Mouse (Mus musculus) c-Kit-positive CD71-positive TER-119-negative erythroid progenitor cells, embryonic 14.5 days (primary cell): ENCODE measurements around the gene H13.
"Not testable (repeated sequence)": the region's sequence is repeated elsewhere in the genome, so short reads cannot be mapped to it uniquely, and the experiment has no call there.

Experiments used
- DNase-seq: peaks from one replicate; pipeline ENCODE4 v3.0.0-alpha.2; 2013; ENCODE audit warnings: low read depth

The H13 gene

DNA sequence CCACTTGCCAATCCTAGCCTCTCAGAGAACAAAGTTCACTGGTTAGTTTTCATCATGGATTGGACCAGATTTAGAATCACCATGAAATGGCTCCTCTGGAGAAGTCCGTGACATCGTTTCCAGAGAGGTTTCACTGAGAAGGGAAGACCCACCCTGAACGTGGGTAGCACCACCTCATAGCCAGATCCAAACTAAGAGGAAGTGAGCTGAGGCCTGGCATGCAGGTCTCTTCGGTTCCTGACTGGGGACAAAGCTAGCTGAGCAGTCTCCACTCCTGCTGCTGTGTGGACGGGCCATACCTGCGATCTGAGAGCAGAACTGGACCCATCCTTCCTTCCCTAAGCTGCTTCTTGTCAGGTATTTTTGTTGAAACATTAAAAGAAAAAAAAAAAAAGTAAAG is 8.1 kb upstream of the H13 start:
- DNase-seq: no peak

DNA sequence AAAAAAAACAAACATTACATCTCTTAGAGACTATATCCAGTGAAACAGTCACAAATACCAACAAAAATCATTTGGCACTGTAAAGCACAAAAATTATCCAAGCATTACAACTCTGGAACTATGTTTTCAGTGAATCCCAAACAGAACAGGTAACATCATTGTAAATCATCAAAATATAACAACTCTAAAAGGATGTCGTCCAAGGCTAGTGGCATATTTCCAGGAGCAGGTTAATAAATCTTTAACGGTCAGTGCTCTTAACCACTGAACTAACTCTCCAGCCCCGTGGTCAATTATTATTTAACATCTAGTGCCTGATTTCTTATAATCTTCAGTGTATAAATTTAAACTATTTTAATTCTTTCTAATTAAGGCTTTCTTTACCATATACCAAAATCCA is 3.1 kb upstream of the H13 start:
- DNase-seq: not testable (repeated sequence)

DNA sequence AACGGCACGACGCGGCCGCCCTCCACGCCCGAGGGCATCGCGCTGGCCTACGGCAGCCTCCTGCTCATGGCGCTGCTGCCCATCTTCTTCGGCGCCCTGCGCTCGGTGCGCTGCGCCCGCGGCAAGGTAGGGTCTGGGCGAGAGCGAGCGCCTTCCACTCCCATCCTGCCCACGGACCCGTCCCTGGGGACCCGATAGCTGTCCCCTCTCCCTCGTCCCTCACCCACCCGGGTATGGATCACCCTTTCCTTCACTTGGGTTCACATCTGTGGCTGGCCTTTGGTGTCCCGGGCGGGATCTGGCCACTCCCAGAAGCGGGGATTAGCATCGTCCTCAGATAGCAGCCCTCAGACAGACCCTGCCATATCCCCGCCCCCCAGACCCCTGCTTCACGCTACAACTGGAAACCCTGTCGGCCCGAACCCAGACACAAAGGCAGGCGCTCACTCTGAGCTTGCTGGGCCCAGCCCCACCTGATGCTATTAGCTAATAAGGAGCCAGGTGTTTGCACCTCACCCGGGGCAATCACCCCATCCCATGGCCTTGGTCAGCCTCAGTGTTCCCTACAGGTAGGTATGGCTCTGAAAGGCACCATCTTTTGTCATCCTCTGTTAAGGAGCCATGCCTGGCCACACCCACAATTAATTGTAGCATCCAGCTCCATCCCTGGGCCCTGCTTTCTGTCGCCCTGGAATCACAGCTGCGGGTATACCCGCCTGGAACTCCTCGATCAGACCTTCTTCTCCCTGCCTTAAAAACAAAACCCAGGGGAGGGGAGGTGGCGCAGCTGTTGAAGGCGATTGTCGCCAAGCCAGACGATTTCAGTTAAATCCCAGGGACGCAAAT is 601 bp downstream of the H13 start:
- no peak for DNase-seq

DNA sequence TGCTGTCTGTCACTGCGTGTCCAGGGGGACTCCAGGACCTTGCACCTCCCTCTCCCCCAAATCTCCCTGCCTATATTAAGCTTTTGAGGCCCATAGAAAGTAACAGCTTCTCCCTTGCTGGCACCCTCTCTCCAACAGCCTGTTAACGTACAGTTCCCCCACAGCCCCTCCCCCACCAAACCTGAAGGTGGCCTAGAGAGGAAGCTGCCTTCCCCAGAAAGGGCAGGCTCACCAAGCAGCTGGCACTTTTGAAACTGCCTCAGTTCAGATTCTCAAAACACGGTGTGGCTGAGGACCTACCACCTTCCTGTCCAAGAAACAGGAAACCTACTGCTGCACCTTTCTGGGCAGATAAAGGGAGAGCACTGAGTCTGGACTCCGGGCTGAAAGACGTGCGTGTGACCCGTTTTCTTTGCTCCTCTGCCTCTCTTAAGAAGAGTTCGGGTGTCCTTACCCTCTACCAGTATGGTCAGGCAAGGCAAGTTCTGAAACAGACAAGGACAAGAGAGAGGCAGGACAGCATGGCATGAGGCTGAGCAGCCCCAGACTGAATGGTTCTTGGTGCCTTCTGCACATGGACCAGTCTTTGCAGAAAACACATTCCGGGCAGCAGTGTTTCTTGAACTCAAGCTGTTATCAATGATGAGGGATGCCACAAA is 1.9 kb downstream of the H13 start:
- no peak for DNase-seq

DNA sequence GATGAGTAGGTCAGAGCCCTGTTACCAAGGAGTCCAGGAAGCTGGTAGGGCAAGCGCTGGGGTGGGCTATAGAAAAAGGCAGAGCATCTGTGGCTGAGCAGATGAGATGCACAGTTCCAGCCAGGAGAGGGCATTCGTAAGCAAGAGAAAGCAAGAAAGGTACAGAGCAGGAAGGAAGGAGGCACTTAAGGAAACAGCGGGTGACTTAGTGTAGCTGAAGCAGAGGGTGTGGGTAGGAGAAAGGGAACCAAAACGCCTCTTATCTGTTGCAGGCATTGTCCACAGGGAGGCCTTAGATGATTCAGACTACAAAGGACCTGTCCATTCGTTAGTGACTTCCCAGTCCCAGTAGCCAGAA is 2.4 kb downstream of the H13 start:
- DNase-seq: no peak

DNA sequence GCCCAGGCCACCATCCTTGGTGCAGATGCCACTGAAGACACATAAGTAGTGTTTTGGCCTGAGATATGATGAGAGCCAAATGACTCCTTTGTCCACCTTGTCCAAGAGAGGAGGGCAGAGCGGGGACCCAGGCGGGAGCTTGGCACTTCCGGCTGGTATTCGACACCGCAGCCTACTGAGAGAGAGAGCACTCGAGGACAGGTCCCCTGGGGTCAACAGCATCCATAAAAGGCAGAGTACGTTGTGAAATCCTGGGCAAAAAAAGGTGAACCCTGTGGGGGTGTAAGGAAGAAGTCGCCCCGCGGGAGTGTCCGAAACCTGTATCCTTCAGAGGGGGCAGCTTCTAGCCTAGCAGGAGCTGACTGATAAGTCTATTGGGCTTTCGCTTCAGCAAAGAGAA is 2.9 kb downstream of the H13 start:
- no peak for DNase-seq

DNA sequence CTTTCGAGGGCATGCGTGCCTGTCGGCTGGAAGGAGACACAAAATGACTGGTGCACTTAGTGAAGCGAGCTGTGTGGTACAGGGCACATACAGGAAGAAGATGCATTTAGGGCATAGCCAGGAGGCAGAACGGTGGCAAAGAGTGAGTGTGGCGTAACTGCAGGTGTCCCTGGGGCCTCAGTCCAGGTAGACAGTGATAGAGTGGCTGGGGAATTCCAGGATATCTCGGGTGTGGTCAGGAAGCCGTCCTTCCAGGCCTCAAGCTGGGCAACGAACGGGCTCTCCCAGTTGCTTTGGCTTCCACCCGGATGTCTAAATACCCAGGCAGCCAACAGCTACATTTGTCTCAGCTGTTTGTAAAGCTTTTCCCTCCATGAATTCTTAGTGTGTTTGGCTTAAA is 4.9 kb downstream of the H13 start:
- DNase-seq: no peak

DNA sequence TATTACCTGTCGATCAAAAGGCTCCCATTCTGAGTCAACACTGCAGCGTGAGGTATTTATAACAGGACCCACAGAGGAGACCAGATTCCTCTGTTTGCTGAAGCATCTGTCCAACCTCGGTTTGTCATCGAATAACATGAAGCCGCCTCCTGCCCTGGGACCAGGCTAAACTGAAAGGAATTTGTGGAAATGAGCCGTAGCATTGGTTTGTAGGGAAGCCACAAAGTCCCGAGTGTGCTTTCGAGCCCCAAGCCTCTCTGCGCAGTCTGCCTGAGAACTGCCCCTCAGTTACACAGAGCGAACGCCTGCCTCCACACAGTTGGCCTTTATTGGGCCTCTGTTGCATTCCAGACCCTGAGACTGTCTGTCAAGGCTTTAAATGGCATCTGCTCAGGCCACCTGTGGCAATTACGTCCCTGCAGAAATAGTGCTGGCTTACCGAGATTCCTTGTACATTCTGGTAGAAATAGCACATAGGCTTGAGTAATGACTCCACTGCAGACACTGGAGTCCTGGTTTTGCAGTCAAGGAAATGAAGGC is 6.1 kb downstream of the H13 start:
- DNase-seq: no peak

DNA sequence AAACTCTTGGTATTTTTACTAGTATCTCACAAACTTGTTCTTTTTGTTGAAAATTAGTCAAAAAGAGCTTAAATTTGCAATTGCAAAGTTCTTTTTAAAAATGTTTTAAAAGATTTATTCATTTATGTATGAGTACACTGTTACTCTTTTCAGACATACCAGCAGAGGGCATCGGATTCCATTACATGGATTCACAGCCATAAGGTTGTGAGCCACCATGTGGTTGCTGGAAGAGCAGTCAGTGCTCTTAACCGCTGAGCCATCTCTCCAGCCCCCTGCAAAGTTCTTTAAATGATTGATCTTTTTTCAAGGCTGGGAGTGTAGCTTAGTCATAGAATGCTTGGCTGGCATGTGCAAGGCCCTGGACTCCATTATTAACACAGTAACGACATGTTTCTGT is 9.0 kb downstream of the H13 start:
- DNase-seq: no peak

DNA sequence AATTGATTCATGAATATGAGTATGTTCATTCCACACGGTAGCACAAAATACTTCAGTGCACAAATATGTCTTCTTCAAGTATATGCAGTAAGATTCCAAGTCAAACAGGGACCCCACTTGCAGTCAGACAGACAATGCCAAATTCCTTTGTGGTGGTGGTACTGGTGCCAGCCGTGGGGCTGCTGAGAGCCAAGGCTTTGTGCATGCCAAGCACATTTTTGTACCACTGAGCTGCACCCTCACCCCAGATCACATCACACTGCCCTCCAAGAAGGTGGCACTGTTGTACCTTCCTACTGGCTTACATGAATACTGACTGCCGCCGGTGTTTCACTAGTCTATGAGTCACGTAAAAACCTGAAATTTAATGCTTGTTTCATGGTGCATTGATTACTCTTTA is 9.7 kb downstream of the H13 start:
- DNase-seq: no peak

DNA sequence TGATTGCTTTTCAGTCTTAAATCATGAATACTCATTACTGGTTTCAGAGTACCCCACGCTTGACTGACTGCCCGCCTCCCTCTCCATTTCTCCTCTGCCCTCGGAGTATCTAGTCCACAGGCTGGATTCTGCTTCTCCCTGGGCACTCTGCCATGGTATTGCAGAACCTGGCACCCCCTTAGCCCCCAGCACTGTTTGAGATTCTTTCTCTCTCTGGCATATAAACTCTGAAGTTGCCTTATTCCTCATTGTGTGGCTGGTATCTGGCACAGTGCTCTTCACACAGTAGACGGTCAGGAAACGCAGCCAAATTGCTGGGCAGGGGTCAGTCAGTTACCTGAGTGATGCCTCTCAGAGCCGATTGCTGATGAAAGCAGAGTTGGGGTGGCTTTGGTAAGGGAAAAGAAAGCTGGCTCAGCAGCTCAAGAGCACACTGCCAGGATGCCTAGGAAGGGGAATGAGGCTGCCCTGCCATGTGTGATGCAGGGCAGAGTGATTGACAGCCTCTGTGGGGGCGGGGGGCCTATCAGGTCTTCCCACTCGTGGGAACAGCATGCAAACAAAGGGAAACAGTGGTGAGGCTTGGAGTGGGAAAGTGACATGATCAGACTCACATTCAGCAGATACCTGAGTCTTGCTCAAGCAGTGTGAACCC is 10.6 kb downstream of the H13 start:
- no peak for DNase-seq

DNA sequence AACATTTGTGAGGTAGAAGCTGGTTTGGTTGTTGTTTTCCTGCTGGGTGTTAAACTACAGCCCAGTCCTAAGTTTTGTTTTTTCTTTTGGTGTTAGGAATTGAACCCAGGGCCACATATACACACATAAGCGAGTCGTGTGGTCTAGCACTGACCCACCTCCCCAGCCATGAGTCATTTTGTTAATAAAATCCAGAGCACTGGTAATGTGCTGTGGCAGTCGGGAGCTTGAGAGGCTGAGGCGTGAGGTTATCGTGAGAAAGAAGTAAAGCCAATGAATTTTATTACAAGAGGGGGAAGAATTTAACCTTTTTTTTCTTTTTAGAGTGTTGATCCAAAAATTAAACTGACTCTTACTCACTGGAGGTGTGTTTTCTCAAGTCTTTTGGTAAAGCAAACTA is 13.8 kb downstream of the H13 start:
- DNase-seq: no peak

DNA sequence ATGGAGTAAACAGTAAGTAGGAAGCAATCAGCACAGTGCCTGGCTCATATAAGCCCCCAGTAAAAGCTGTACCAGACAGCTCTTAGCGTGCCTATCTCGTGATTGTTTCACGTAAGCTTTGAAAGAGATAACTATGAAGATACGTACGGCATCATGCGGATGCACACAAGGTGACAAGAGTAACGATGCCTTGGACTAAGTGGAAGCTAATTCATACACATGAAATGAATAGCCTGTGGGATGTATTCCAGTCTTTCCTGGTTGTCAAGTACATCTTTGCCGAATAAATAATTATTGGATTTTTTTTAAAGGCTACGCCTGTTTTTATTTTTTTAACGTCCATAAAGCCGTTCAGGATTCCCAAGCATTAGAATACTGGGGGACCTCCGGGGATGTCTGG is 17.1 kb downstream of the H13 start:
- no peak for DNase-seq

DNA sequence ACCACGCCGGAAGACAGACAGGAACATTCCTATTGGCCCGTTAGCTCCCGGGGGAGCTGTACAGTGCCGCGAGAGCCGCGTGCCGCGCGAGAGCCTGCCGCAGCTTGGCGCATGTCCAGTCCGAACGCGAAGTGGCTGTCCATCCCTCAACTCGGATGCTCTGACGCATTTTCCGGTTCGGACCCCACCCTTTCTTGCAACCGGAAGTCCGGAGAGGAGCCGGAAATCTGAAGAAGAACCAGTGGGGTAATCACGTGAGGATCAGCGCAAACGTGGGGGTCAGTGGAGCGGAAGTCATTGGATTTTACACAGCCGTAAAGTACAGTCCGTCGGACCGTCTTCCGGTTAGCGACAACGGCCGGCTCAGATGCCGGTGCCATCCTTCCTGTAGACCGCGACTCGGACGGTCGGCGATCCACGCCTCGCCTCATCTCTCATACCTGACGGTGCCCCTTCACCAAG is 17.6 kb downstream of the H13 start, which contains the start of gene Mcts2:
TSS of gene Mcts2 (plus strand) at position 230 of the 462 bp plus-strand sequence.
- peak; percentile 83 for DNase-seq

DNA sequence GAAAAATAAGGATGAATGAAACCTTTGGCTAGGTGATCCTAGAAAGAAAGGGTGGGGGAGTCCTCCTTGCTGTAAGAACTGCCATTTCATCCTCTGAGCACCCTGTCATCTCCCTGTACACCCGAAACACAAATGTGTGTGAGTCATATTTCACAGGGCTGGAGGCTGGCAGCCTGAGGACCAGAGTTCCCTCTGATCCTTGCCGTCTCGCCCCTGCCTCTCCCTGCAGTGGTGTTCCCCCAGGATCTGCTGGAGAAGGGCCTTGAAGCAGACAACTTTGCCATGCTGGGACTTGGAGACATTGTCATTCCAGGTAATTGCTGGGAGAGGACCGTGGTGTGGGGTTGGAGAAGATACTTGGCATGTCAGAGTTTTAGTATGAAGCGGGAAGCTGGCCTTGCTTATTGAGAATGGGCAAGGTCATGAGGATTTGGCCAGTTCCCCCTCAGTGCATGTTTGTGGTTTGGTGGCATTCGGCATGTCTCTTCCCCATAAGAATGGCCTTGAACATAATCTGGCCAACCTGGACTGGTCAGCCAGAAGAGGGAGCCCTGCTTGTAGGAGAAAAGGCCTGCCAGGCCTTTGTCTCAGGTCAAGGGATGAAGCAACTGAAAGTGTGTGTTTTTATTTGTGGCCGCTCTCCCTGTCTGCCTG is 22.4 kb downstream of the H13 start:
- DNase-seq: no peak

DNA sequence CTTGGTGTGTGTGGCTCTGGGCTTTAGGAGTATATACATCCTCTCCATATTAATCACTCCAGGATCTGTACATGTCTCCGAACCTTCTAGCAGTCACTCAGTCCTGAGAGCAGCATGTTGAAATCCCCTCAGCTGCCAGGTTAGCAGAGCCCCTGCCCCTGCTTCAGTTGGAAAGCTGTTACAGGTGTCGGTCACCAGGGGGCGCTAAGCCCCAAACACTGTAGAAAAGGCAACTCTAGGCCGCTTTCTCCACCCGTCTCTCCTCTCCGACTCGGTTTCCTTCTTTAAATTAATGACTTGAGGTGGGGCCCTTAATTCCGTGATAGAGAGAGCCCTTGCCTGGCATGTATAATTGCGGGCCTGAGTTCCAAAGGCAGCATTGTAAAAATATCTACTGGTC is 24.0 kb downstream of the H13 start:
- peak; percentile 66 for DNase-seq

DNA sequence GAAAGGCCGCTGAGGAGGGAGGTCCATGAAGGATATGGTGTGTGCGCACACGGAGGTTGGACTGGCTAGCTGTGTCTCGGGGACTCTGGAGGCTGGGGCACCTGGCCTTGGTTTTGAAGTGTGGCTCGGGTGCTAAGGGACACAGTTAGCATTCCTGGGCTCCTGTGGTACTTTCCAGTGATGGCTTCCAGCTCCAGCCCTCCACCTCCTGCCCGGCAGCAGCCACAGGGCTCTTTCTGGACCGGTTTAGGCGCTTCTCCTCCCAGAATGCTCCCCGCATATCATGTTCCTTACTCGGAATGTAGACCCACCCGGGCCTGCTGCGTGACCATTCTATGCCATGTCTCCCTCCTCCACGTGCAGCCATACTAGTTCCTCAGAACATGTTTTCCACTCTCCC is 24.5 kb downstream of the H13 start:
- no peak for DNase-seq

DNA sequence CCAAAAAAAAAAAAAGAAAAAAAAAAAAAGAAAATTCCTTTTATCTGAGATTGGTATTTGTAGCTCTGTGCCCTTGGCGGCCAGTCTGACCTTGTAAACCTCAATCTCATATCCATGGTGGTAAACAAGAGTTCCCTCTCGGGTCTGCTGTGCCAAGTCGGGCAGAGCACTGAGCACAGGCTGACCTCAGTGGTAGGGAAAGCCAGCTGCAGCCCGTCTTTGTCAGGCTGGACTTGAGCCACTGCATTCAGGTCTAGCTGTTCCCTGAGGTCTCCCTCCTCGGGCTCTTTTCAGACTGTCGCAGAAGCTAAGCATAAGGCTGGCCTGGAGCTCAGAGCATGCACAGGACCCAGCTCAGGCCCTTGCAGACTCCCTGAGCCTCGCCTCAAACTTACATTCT is 25.4 kb downstream of the H13 start:
- no peak for DNase-seq

DNA sequence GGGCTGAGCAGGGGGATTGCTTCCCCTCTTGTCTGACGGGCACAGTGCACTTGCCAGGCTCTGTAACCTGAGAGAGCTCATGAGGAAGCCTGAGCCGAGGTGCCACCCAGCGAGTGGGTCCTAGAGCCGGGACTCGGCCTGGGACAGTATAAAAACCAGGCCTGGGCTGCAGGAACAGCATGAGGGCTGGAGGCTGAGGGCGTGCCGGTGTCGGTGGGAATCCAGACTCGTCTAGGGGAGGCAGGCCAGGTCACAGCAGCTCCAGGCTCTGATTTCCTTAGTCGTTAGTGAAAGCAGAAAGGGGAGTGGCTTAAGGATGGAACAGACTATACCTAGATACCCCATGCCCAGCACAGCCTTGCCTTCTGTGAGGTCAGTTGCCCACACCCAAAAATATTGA is 26.8 kb downstream of the H13 start:
- DNase-seq: no peak

DNA sequence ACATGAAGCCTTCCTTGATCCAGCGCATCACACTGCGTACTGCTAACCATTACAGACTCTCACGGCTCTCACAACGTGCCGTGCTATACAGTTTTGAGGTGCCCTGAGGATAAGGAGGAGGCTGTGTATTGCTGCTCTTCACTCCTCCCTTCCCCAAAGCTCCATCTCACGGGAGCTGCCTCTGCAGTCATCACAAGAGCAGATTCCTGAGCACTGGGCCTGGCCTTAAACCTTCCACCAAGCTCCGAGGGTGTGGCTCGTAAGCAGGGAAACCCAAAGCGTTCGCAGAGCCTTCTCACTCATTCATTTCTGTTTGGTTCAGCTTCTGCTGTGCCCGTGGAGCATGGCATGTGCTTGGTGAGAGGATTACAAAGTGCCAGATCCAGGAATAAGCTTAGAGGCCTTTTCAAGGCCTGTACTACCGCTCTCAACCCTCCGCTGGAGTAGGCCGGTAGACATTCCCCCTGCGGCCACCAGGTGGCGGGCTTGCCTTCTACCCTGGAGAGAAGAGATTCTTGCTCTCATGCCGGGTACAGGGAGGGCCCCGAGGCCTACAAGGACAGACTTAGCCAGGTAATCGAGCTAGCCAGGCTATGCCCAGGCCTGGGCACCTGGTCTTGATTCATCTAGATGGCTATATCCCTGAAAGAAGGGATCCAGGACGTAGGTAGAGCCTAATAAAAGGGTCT is 27.4 kb downstream of the H13 start:
- peak; percentile 83 for DNase-seq

DNA sequence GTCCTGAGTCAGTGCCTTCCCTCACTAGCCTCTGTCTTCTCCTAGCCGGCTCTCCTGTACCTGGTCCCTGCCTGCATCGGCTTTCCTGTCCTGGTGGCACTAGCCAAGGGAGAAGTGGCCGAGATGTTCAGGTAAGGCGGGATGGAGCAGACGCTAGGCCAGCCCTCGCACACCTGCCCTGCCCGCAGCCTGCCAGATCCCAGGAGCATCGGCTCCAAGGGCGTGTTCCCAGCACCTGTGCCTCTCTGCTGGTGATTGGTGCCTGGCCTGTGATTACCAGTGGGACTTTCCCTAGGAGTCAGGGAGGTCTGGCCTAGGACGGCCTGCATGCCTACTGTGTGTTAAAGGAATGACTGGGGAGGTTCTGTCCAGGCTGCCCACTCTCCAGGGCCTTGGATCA is 30.9 kb downstream of the H13 start:
- no peak for DNase-seq

DNA sequence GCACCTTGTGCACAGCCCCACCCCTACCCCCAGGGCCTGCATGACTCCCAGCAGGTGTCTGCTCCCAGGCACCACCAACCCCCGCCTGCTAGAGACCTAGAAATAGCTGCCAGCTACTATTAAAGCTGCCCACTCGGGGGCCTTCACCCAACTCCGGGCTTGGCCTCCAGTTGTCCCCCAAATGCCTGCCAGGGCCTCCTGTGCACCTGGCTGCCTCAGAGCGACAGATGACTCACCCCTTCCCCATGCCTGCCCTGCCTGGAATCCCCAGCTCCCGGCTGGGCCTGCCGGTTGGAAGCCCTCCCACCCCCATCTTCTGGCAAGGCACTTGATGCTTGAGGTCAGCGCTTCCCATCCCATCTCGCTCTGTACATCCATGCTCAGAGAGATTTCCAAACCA is 31.5 kb downstream of the H13 start:
- no peak for DNase-seq
